Mouse (Mus musculus) kidney, adult 2 months (tissue): Measurements from ENCODE around the gene Neb. TPM values are rescaled to one million over a fixed set of nuclear protein-coding genes. Genes with fewer than 3 reads are reported as not detected.

Experiments
- DNase-seq: peaks from one replicate; pipeline ENCODE4 v3.0.0; 2021
- H3K27ac ChIP-seq: fragments of 200-500 bp; 2 replicates; pipeline ENCODE4 v1.5.1; 2012; ENCODE audit warnings: low read depth, low read length, control low read depth, inconsistent platforms; ENCODE audit not compliant: insufficient read depth
- H3K27me3 ChIP-seq: fragments of 200-500 bp; replicated peaks from 2 replicates; pipeline ENCODE4 v1.6.1; 2012; ENCODE audit warnings: mild to moderate bottlenecking, moderate library complexity, low read length, inconsistent platforms; ENCODE audit not compliant: control insufficient read depth, insufficient read depth
- H3K36me3 ChIP-seq: fragments of 200-500 bp; 2 replicates; pipeline ENCODE4 v1.6.1; 2012; ENCODE audit warnings: mild to moderate bottlenecking, moderate library complexity, low read length, inconsistent platforms; ENCODE audit not compliant: control insufficient read depth, insufficient read depth
- H3K4me1 ChIP-seq: fragments of 200-500 bp; 2 replicates; pipeline ENCODE4 v1.6.1; 2011; ENCODE audit warnings: low read length; ENCODE audit not compliant: control insufficient read depth, insufficient read depth
- H3K4me3 ChIP-seq: fragments of 200-500 bp; 2 replicates; pipeline ENCODE4 v1.5.1; 2011; ENCODE audit warnings: mild to moderate bottlenecking, low read depth, low read length, control low read depth; ENCODE audit not compliant: insufficient read depth
- CTCF ChIP-seq: fragments of 200-500 bp; conservative IDR thresholded peaks from 2 replicates; pipeline ENCODE4 v1.5.1; 2011; ENCODE audit warnings: low read depth, mild to moderate bottlenecking, control low read depth, low read length, moderate library complexity, mixed read lengths; ENCODE audit not compliant: insufficient read depth, insufficient read length
- POLR2A ChIP-seq: fragments of 200-500 bp; IDR thresholded peaks from one replicate; pipeline ENCODE4 v1.6.1; 2011; ENCODE audit warnings: low read depth, low read length, control low read depth
- WGBS: fragments of 180-500 bp; shearing (Covaris S2); methylation state at CpG from one replicate; pipeline ENCODE4 v1.1.7; 2018; 5-methylcytosine and 5-hydroxymethylcytosine counted together
- polyA plus RNA-seq: library from polyadenylated mRNA; depleted of rRNA; stranded (reverse); fragments of >200 nt; gene quantifications from 2 replicates; pipeline ENCODE4 v1.2.3, GENCODE M21; 2012

Gene Neb
- polyA plus RNA-seq, 1 experiment = 5.9 TPM

GRCm38 (mm10) chr2:52210685-52211084 is 167.6 kb downstream of the Neb start:
- no peaks in the 10 kb centered on the region for H3K4me1 ChIP-seq
- DNase-seq = no peak
- TF ChIP-seq POLR2A (no peak), CTCF (no peak)
- WGBS = 88% methylated on average over 7 of the region's 7 CpGs
- H3K36me3 ChIP-seq = no peaks in the 10 kb centered on the region
- H3K27ac ChIP-seq = no peak overlapping the region
- no peaks in the 10 kb centered on the region for H3K27me3 ChIP-seq
- H3K4me3 ChIP-seq = no peak overlapping the region

- H3K36me3 ChIP-seq = no peaks in the 10 kb centered on the region
- TF ChIP-seq POLR2A (no peak), CTCF (no peak)
- 86% methylated on average over 4 of the region's 4 CpGs for WGBS
- DNase-seq = no peak
- H3K27me3 ChIP-seq = no peaks in the 10 kb centered on the region
- no peak overlapping the region for H3K27ac ChIP-seq
- no peaks in the 10 kb centered on the region for H3K4me1 ChIP-seq
- no peak overlapping the region for H3K4me3 ChIP-seq
Measured at GRCm38 (mm10) chr2:52204992-52205391, 173.3 kb downstream of the Neb start.

GRCm38 (mm10) chr2:52193629-52194028 is 184.6 kb downstream of the Neb start:
- no peak for TF ChIP-seq POLR2A
- no peak for TF ChIP-seq CTCF
- H3K36me3 ChIP-seq = no peaks in the 10 kb centered on the region
- no peaks in the 10 kb centered on the region for H3K4me1 ChIP-seq
- no peak for DNase-seq
- H3K27ac ChIP-seq = no peak overlapping the region
- H3K4me3 ChIP-seq = no peak overlapping the region
- 95% methylated on average over 6 of the region's 6 CpGs for WGBS
- H3K27me3 ChIP-seq = no peaks in the 10 kb centered on the region

- no peak overlapping the region for H3K27ac ChIP-seq
- no peaks in the 10 kb centered on the region for H3K4me1 ChIP-seq
- no peak overlapping the region for H3K4me3 ChIP-seq
- H3K36me3 ChIP-seq = no peaks in the 10 kb centered on the region
- TF ChIP-seq POLR2A = no peak
- no peak for TF ChIP-seq CTCF
- DNase-seq = no peak
- WGBS = 80% methylated on average over 1 of the region's 1 CpGs
- H3K27me3 ChIP-seq = no peaks in the 10 kb centered on the region
Measured at GRCm38 (mm10) chr2:52179678-52180077, 198.6 kb downstream of the Neb start.

GRCm38 (mm10) chr2:52177726-52178125 is 200.5 kb downstream of the Neb start:
- H3K36me3 ChIP-seq = no peaks in the 10 kb centered on the region
- no peak for TF ChIP-seq POLR2A
- 77% methylated on average over 9 of the region's 9 CpGs for WGBS
- no peak overlapping the region for H3K4me3 ChIP-seq
- no peak for DNase-seq
- no peaks in the 10 kb centered on the region for H3K4me1 ChIP-seq
- no peaks in the 10 kb centered on the region for H3K27me3 ChIP-seq
- H3K27ac ChIP-seq = no peak overlapping the region

- Histone ChIP-seq H3K27ac (no peak overlapping the region), H3K36me3 (no peaks in the 10 kb centered on the region), H3K27me3 (no peaks in the 10 kb centered on the region), H3K4me3 (no peak overlapping the region), H3K4me1 (no peaks in the 10 kb centered on the region)
- no peak for DNase-seq
- WGBS = 97% methylated on average over 7 of the region's 7 CpGs
- TF ChIP-seq POLR2A = no peak
Measured at GRCm38 (mm10) chr2:52177184-52177583, 201.1 kb downstream of the Neb start.

- 74% methylated on average over 8 of the region's 8 CpGs for whole genome bisulfite sequencing
- Histone ChIP-seq H3K27me3 (no peaks in the 10 kb centered on the region), H3K4me3 (no peak overlapping the region), H3K4me1 (no peaks in the 10 kb centered on the region), H3K27ac (no peak overlapping the region), H3K36me3 (no peaks in the 10 kb centered on the region)
- DNase-seq = no peak
- no peak for TF ChIP-seq CTCF
- TF ChIP-seq POLR2A = no peak
Measured at GRCm38 (mm10) chr2:52176537-52176936, 201.7 kb downstream of the Neb start.

GRCm38 (mm10) chr2:52174951-52175350 is 203.3 kb downstream of the Neb start:
- H3K36me3 ChIP-seq = no peaks in the 10 kb centered on the region
- no peaks in the 10 kb centered on the region for H3K27me3 ChIP-seq
- no peak for DNase-seq
- TF ChIP-seq POLR2A = no peak
- TF ChIP-seq CTCF = no peak
- H3K4me3 ChIP-seq = no peak overlapping the region
- no peaks in the 10 kb centered on the region for H3K4me1 ChIP-seq
- no peak overlapping the region for H3K27ac ChIP-seq
- 67% methylated on average over 4 of the region's 4 CpGs for WGBS
